Mouse (Mus musculus) B cell, adult 2 months (primary cell): Measurements from ENCODE around the gene Ccdc162.

ENCODE experiments used
- DNase-seq, 2 experiments: peaks; one replicate each; pipeline ENCODE4 v3.0.0; 2022

The Ccdc162 gene

GRCm38 (mm10) chr10:41632062-41632461, 84.4 kb downstream of the Ccdc162 start:
- DNase-seq = peak; percentile 14 to 24

- no peak for DNase-seq
These were observed 89.4 kb downstream of the Ccdc162 start for GRCm38 (mm10) chr10:41626996-41627395.

- DNase-seq = no peak
These were observed 96.4 kb downstream of the Ccdc162 start for GRCm38 (mm10) chr10:41619988-41620387.

GRCm38 (mm10) chr10:41615487-41615886, 100.9 kb downstream of the Ccdc162 start:
- no peak for DNase-seq

GRCm38 (mm10) chr10:41611941-41612340, 104.5 kb downstream of the Ccdc162 start:
- DNase-seq = no peak

DNA sequence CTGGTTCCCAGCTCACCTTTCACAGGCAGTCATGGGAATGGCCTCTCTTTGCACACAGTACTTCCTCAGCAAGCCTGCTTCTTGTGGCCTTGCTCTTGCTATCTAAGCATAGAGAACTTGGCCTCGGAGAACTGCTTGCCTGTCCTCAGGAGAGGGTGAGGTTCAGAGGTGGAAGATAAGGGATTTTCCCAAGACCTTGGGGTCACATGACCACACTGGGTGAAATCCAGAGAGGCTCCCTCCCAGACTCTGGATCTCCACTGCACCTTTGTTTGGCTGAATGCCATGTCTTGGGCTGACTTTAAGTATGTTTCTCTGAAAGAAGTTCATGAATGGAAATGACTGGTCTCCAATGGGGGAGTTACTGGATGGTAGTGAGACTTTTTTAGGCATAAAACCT, 107.0 kb downstream of the Ccdc162 start:
- DNase-seq = no peak

GRCm38 (mm10) chr10:41608485-41608884, 107.9 kb downstream of the Ccdc162 start:
- no peak for DNase-seq

GRCm38 (mm10) chr10:41602667-41603066, 113.8 kb downstream of the Ccdc162 start:
- DNase-seq = peak; percentile 31 to 40

GRCm38 (mm10) chr10:41601898-41602545, 114.4 kb downstream of the Ccdc162 start:
- DNase-seq = no peak

- no peak for DNase-seq
These were observed 115.1 kb downstream of the Ccdc162 start for GRCm38 (mm10) chr10:41601302-41601701.

DNA sequence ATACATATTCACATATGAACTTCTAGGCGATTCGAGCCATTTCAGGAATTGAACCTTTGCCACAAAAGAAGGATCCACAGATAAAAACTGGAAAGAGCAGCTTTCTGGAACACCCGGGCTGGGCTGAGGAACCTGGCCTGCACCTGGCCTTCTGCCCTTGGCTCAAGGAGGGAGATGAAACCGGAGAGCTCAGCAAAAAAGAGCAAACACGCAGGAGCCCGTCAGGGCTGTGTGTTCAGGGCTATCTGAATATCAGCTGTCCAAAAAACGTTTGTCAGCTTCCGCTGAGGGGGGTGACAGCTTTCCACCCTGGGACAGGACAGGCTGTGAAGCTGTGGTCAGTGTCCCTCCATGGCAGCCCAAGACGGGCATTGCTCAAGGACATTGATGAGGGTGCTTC, 117.4 kb downstream of the Ccdc162 start:
- DNase-seq = no peak

GRCm38 (mm10) chr10:41598221-41598620, 118.2 kb downstream of the Ccdc162 start:
- DNase-seq = no peak

DNA sequence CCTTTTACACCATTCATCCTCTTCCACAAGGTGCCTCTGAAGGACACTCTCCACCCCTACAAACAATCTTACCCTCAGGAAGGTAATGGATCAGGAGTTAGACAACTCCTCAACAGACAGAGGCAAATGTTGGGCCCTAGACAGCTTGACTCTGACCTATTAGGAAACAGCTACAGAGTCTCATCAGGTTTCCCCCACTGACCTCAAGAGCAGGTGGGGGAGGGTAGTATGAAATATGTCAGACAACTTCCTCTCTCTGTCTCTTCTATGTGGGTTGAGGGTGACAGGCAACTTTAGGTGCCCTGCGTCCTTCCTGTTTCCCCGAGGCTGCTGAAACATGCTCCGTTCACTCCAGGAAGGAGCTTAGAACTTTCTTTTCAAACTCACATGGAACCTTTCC, 120.9 kb downstream of the Ccdc162 start:
- DNase-seq = peak; percentile 66 to 74

DNA sequence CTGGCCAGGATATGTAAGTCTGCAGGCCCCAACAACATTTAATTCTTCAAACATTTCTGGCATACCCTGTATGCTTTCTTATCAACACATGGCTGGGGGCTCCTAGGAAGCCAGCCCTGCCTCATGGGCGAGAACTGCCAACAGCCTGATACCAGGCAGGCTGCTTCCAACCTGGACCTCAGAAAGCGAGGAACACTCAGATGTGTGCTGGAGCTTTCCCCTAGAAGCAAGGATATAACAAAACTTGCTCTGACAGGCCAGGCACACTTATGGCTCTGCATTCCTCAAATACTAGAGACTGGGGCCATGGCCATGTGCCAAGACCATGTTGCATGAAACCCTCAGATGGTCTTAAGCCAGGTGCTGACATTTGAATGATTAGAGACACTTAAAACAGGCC, 121.5 kb downstream of the Ccdc162 start:
- DNase-seq = no peak

- DNase-seq = no peak
These were observed 122.0 kb downstream of the Ccdc162 start for GRCm38 (mm10) chr10:41594433-41594832.

DNA sequence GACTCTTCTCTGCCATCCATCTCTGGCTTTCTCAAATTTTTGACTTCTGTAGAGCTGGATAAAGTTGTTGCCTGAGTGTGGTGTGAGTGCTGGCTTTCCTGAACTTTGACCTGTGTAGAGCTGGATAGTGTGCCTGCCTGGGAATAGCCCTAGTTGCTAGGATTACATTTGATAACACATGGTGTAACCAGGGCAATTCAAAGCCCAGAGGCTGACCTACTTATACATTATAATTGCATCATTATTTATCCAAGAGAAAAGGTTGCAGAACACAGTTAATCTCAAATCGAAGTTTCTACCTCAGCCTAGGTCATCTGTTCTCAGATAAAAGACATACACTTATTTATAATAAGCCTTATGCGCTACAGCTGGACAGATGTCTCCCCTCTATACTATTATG, 127.8 kb downstream of the Ccdc162 start:
- no peak for DNase-seq

GRCm38 (mm10) chr10:41586947-41587852, 129.2 kb downstream of the Ccdc162 start:
- DNase-seq = no peak

DNA sequence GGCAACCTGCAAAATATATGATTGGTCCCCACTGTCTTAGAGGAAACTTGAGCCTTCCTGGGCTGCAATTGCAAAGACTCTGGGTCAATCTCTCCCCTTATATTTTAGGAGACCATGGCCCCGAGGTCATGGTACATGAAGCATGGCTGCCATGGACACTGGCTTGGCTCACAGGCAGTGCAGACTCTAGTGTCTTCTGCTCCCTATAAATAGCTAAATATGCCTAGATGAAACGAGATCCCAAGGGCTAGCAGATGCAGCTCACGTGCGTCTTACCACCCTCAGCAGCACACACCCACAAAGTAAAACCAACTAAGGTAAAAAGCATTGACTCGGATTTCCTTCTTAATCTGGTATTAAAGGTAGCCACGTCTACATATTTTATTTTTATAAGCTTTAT, 133.1 kb downstream of the Ccdc162 start:
- DNase-seq = no peak

- no peak for DNase-seq
These were observed 133.5 kb downstream of the Ccdc162 start for GRCm38 (mm10) chr10:41582901-41583361.

DNA sequence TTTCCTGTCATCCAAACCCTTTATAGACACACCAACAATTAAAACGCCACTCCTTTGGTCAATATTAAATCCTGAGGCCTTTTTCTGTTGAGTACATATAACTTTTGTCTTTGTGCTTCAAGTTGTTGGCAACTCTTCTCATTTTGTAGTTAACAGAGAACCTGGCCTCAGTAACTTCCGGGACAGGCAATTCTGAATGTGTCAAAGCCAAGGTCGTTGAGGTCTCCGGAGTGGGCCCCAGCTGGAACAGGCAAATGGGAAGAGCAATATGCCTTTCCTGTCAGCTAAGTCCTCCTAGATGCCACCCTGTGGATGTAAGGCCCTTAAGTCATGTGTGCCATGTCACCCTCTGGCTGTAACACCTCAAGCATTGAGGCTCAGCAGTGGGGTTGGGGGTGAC, 136.0 kb downstream of the Ccdc162 start:
- DNase-seq = no peak

DNA sequence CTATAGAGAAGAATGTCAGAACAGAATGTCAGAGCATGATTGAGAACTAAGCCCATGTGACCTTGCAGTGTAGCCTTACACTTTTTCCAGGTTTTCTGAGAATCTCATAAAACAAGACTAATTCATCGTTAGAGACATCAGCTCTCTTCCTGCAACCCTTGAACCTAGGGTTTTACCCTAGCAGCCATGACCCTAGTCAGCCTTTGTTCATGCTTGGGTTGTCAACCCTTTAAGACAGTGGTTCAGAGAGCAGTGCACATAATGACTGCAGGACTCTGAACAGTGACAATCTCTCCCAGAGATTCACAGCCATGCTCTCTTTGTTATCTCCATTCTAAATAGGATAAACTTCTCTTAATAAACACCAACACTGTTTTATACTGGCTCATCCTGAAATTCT, 137.9 kb downstream of the Ccdc162 start:
- DNase-seq = no peak

DNA sequence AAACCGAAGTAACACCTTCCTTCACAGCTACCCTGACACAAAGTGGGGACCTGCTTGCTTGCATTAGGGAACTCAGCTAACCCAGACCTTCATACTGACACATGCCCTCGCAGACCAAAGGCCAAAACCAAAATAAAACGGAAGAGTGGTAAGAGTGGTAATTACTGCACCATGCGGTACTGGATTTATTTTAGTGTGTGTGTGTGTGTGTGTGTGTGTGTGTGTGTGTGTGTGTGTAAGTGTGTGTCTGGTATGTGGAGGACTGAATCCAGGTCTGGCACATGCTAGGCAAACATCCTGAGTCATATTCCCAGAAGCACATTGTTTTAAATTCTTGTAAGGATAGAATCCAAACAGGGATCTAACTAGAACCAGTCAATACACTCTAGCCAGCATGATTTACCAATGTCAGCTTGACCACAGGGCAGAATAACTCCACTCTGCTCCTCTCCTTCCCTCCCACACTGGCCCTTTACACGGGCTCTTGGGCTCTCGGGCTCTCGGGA, 140.1 kb downstream of the Ccdc162 start:
- DNase-seq = no peak

- DNase-seq = no peak
These were observed 140.7 kb downstream of the Ccdc162 start for GRCm38 (mm10) chr10:41575451-41576327.
